Mouse (Mus musculus) kidney, postnatal 14 days (tissue): Measurements from ENCODE around the gene Bcam.

Source experiments
- DNase-seq: peaks from one replicate; pipeline ENCODE4 v3.0.0; 2022; ENCODE audit warnings: mixed read lengths

Gene Bcam

DNA sequence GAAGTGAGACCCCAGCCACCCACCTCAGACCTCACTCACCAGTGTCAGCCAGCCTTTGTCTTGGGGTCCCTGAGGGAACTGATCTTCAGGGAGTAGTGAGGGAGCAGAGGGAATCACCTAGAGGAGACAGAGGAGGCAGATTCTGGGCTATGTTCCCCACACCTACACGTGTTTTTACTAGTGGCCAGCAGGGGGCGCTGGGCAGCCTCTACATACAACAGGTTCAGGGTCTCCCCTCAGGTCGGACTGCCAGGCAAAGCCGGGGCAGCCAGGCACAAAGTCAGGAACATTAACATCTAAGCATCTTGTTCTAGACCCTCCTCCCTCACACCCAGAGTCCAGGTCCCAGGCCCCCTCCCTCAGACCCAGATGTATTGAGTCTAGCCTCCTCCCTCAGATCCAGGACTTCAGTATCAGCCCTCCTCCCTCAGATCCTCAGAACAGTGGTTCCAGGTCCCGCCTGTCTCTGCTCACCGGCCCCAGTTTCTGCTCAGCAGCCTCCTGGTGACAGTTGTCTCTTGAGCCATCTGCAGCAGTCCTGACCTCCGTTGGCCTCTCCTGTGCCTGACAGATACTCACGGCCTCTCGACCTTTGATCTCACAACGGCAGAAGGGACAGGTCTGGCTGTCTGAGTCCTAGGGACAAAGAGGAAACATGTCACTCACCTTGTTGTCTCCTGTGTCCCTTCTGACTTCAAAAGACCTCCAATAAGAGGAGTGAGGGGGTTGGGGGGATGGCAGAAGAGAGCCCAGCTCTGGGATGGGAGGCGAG, 14.1 kb upstream of the Bcam start:
- DNase-seq = no peak

DNA sequence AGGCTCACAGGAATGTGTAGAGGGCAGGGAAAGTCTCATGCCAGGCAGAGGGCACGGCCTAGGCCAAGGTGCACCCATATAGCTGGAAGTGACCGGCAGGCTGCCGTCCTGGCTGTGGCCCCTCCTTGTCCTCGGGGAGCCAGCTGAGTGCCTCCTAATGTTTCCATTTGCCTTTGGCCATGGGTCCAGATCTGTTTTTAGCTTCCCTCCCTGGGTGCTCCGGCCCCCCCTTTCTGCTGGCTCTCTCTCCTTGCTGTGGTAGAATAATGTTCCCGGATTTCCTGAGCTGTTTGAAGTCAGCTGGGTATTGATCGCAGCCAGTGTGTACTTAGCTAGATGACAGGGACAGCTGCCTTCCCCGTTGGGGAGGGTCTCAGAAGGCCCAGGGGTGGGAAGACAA, 12.8 kb upstream of the Bcam start:
- peak; percentile 44 for DNase-seq

DNA sequence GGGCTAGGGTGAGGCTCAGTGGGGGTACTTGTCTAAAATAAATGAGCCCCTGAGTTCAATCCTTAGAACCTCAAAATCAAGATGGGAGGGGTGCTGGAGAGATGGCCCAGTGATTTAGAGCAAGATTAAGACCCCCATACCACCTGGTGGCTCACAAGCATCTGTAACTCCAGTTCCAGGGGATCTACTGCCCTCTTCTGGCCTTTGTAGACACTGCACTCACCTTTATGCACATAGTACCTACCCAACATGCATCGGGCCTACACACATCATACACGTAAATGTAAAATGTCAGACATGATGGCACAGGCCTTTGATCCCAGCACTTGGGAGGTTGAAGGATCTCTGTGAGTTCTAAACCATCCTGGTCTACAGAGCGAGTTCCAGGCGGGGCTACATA, 11.8 kb upstream of the Bcam start:
- DNase-seq = peak; percentile 60

DNA sequence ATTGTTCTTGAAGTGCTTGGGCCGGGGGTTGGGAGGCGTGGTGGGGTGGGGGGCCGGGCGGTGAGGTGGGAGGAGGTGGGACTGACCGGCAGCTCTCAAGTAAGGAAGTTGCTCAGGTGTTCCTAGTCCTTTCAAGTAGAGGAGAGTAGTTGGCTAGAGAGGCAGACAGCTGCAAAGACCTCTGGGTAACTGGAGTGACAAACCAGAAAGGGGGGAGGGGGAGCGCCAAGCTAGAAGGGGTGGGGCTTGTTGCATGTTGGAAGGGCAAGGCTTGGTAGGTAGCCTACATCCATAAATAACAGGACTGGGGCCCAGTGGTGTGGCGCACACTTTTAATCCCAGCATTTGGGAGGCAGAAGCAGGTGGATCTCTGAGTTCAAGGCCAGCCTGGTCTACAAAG, 10.9 kb upstream of the Bcam start:
- DNase-seq = no peak

DNA sequence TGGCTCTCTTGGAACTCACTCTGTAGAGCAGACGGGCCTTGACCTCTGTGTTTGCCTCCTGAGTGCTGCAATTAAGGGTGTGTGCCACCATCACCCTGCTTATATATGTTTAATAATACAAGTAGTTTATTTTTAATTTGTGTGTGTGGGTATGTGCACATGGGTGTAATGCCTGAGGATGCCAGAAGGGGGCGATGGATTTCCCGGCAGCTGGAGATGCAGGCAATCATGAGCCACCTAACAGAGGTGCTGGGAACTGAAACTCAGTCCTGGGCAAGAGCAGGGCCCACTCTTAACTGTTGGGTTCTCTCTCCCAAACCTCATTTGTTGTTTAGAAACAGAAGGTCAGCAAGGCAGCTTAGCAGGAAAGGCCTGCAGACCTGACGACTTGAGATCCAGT, 9.1 kb upstream of the Bcam start:
- no peak for DNase-seq

DNA sequence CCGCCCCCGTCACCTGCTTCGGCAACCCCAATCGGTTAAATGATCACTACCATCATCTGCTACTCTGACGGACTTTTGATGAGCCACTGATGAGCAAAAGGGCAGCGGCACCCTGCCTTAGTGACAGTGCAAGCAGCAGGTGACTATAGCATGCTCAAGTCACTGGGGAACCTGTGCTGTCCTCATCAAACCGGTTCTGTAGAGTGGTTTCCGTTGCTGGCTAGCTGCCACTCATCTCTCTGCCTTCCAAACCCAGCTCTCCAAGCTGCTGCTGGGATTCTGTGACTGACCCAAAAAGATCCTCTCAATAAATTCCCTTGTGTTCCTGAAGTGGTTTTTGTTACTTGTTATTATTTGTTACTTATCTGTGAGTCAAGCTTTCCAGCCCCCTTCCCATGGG, 7.8 kb upstream of the Bcam start:
- no peak for DNase-seq

DNA sequence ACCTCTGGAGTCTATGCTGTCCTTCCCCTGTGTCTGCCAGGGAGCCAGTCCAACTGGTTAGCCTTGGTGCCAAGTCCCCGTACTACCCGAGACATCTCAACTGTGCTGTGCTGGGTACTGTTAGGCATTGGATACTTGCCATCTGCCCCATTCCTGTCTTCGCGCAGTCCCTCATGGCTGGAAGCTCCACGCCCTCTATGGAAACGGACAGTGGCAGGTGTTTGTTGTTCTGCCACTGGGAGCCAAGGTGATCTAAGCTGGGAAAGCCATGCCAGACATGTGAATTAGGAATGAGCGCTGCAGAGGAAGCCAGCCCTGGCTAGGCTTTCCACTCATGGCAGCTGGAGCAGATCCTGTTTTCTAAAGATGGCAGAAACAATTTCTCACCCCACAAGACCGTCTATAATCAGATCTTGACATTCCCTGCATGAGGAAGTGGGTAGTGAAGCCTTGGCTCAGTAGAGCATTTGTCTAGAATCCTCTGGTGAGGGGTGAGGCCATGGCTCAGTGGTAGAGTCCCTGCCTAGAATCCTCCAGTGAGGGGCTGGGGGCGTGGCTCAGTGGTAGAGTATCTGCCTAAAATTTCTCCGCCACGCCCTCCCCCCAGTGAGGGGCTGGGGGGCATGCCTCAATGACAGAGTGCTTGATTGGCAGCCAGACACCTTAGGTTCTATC, 6.4 kb upstream of the Bcam start:
- no peak for DNase-seq

DNA sequence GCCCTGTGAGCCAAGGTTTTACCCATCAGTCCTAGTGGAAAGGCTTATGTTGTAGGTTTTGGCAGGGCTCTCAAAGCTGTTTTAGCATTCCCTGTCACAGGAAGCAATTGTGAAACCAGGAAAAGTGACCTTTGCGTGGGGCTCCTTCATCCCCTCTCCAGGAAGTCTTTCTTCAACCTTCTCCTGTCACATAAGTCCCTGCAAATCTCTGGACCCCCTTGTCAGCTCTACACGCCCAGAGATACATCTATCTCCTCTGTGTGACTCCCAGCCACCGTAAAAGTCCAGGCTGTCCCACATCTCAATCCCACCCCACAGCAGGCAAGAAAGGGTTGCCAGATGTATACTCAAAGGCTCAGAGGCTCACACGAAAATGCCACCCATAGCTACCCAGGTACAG, 866 bp upstream of the Bcam start:
- no peak for DNase-seq

DNA sequence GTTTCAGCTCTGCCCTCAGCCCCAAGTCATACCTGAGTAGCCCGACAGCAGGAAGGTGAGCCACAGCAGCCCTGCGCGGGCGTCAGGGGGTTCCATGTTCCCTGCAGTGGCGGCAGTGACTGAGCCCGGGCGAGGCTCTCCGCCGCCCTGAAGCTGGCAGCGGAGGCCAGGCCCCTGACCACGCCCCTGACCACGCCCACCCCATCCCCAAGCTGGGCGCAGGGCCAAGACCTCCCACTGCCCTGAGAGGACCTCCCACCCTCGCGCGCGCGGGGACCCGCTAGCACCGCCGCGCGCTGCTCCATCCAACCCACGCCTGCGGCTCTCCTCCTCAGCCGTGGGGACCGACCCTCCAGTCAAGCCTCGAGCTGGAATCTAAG, 451 bp downstream of the Bcam start:
- peak; percentile 95 for DNase-seq

DNA sequence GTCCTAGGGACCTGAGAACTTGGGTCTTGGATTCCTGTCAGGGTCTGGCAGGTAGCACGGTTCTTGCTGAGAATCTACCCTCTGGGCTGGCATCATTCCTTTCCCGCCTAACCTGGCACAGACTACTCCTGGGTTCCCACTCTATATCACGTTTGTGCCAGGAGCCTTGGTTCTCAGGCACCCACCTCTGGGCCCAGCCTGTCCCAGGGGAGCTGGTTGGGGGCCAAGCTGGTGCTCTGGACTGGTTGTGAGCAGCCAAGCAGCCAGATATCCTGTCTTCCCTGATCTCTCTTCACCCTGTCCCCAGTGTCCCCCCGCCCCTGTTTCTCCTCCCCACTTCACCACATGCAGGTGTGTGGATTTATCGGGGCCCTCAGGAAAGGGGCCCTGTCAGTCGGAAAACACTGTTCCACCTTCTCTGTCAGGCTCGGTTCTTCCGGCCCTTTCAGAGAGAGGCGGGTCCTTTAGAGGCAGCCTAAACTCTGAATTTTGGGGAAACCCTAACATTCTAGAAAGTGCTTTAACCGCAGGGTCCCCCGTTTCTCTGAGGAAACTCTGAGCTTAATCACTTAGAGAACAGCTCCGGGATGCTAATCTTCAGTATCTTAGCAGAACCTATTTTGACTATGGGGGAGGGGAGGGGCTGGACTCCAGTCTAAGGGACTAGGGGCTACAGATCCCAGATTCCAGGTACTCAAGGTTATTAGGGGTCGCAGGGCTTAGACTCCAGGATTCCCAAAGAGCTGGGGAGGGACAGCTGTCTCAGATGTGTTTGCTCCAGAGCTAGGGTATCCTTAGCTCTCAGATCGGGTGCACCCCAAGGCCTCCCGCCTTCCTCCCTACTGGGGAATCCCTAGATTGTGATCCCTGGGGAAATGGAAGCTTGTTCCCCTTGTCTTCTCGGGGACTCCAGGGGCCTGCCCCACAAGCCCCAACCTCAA, 1.1 kb downstream of the Bcam start:
- DNase-seq = no peak

DNA sequence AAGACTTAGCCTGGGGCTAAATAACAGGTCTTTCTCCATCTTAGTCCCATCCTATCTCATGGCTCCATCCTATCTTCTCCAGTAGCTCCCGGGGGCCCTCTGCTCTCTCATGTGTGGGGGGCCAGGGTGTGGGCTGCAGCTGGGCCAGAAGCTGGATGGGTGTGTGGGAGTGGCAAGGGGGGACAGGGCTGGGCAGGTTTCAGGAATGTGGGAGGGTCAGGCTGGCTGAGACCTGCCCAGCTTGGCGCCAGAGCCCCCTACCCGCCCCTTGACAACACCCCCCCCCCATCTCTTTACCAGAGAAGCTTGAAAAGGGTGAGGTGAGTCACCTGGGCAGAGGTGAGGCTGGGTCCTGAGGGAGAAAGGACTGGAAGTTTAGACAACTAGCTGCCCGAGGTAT, 1.8 kb downstream of the Bcam start:
- peak; percentile 58 for DNase-seq

DNA sequence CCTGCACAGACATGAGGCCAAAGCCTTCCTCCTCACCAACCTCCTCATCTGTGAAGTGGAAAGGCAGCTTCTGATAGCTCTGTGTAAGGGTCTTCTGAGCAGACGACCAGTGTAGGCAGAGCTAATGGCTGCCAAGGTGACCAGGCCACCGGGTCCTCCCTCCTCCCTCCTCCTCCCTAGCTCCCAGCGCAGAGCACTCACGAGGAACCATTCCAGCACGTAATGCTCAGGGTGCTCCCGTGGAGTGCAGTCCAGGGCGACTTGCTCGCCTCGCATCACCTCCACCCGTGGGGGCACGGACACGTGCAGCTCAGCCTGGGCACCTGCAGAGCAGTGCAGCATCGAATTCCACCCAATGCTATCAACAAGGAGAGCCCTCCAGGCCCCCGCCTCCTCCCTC, 2.6 kb downstream of the Bcam start:
- DNase-seq = peak; percentile 55

DNA sequence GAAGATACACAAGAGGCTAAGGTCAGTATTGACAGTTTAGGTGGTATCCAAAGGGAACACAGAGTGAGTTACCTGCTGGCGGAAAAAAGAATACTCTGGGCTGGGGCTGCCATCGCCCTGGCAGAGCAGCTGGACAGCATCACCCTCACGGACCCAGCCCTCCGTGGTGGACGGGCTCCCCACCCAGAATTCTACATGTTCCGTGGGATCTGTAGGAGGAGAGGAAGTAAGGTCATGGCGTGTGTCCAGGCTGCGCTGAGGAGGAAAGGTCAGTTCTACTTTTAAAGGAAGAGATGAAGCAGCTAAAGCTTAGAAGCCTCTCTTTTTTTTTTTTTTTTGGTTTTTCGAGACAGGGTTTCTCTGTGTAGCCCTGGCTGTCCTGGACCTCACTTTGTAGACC, 6.2 kb downstream of the Bcam start:
- DNase-seq = no peak

DNA sequence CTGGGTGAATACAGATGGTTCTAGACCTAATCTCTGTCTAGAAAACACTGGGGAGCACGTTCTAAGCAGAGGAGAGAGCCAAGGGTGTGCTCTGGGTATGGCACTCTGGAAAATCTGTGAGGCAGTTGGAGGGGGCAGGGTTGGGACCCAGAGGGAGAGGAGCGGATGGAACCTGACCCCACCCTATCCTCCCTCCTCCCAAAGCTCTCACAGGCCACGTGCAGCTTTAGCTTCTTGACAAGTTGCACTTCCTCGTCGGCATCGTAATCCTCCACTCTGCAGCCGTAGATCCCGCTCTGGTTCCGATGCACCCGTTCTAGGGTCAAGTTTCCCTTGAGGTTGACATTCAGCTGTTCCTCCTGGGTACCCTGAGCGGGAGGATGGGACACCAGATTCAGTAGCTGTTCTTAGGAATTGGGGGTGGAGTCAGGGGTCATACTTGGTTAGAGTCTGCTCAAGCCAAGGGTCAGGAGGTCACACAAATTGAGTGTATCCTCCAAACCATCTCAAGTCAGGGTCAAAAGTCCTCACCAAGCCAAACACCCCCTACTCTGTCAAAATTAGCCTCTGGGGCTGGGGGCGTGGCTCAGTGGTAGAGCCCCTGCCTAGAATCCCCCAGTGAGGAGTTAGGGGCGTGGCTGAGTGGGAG, 6.9 kb downstream of the Bcam start:
- peak; percentile 40 for DNase-seq

DNA sequence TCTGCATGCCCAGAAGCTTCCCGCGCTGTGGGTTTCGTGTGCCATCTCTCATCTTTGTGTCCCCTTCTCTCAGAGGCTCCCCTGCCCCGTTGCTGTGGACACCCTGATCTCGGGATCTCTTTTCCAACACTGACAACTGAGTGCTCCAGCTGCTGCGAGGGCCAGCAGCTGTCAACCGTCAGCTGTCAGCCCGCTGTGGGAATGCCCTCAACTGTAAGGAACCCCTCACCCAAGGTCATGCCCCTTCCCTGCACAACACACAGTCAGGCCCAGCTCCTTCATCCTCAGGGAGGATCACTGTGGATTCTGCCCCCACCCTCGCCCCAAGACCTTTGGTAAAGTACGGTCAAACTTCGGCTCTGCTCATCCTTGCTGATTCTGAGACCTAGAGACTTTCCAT, 8.5 kb downstream of the Bcam start:
- no peak for DNase-seq

DNA sequence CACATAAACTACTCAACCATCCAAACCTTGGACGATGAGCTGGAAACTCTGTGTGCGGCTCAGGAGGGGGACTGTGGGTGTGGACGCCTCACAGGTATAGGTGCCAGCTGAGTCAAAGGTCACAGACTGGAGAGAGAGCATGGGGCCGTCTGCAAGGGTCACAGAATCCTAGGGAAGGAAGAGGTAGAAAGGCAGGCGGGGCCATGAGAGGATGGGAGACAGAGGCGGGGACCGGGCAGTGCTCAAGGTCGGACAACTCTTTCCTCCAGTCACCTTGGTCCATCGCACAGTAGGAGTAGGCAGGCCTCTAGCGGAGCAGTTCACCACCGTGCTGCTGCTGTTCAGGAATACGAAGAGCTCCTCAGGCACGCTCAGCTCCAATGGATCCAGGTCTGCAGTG, 10.8 kb downstream of the Bcam start:
- DNase-seq = peak; percentile 49

DNA sequence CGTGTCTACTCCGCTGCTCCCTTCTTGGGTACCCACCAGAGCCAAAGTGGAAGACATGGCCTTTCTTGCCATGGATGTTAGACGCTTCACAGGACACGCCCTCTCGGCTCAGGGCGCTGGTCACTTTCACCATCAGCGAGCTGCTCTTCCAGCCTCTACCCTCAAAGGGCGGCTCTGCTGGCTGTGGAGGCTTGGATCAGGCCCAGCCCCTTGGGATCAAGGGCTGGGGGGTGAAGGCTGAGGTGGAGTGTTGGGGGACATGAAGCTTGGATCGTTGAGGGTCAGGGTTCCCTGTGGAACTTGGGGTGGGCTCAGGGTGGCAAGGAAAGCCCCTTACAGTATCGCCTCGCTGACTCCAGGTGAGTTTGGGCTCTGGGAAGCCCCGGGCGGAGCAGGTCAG, 12.2 kb downstream of the Bcam start:
- DNase-seq = no peak

DNA sequence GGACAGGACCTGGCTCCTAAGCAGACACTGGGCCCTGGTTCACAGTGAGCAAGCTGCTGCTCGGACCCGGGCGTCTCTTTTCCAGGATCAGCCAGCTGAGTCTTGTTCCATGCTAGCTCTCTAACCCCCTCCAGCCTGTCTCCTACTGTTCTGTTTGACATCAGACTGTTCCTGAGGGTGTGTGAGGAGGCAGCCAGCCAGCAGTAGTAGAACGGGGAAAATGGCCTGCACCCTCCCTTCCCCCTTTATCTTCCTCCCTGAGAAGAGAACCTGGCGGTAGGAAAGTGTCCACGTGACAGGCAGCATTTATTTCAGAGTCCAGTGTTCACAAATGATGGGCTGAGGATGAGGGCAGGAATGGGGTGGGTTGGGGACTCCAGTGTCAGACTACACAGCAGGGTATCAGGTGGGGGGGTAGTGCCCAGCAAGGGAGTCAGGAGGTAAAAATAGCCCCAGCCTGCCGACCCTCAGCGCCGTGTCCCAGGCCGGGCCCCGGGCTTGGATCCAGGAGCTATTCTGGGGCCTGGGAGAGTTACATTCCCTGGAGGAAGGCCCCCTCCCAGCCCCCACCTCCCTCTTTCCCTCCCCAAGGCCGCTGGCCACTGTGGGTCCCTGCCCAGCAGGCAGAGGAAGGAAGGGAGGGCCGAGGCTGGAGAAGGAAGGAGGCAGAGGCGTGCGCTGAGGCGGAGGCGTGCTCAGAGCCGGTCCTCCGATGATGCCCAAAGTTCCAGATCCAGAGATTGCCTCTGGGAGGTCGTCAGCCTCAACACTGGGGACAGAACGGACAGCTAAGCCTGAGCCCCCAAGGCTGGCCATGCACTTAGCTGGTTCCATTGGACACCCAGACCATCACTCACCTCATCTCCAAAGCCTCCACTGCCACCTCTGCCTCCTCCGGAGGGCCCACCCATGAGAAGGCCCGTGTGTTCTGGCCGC, 14.7 kb downstream of the Bcam start:
- DNase-seq = peak; percentile 85

DNA sequence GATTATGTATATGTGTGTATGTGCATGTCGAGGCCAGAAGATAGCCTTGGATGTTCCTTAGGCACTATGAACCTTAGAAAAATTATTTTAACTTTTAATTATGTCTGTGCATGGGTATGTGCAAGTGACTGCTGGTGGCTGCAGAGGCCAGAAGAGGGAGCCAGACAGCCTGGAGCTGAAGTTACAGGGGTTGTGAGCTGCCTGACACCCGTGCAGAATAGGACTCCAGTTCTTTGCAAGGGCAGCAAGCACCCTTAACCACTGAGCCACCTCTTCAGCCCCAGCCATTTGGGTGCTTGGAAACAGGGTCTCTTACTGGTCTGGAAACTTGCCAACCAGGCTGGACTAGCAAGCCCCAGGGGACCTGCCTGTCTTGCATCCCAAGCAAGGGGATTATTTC, 15.8 kb downstream of the Bcam start:
- no peak for DNase-seq

DNA sequence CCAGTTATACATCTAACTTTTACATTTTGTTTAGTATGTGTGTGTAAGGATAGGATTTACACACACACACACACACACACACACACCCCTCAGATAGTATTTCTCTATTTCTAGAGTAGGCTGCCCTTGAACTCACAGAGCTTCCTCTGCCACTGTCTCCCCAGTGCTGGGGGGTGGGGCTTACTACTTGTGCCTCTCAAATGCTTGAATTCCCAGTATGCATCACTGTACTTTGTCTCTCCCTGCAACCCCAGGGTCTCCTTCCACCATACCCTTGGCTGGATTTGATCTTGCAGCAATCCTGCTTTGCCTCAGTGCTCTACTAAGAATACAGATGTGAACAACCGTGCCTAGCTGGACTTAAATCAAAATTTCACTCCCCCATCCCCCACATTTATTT, 16.8 kb downstream of the Bcam start:
- no peak for DNase-seq

DNA sequence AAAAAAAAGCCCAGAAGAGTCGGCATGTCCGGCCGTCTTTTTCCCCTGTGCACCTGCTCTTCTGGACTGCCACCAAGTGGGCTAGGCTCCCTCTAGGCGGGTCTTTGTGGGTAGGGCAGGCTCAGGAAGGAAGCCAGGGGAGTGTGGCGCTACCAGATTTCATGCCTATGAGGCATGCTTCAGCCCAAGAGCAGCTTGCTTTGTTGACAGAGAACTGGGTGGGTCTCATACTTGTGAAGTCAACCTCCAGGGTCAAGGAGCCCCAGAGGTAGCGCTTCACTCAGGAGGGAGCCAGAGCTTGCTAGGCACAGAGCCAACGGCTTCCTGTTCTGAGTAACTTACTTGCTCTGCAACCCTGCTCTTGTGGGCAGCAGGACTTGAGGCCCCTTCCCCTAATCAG, 17.2 kb downstream of the Bcam start:
- peak; percentile 76 for DNase-seq

DNA sequence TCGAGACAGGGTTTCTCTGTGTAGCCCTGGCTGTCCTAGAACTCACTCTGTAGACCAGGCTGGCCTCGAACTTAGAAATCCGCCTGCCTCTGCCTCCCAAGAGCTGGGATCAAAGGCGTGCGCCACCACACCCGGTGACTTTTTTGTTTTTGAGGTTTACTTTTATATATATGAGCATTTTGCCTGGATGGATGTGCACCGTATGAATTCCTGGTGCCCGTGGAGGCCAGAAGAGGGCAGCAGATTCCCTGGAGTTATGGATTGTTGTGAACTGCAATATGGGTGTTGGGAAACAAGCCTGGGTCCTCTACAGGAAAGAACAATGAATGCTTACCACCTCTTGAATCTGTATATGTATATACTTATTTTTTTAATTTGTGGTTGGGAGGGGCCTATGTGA, 18.2 kb downstream of the Bcam start:
- no peak for DNase-seq
